Mouse (Mus musculus) small intestine, adult 2 months (tissue): ENCODE data around the gene Mlc1. TPM values are rescaled to one million over a fixed set of nuclear protein-coding genes. Genes with fewer than 3 reads are reported as not detected.

Experiments
- H3K27ac ChIP-seq: fragments of 200-500 bp; 2 replicates; pipeline ENCODE4 v1.5.1; 2012; ENCODE audit warnings: low read depth, low read length, control low read depth, inconsistent platforms; ENCODE audit not compliant: insufficient read depth
- H3K27me3 ChIP-seq: fragments of 200-500 bp; 2 replicates; pipeline ENCODE4 v1.6.1; 2012; ENCODE audit warnings: mild to moderate bottlenecking, moderate library complexity, low read length, inconsistent platforms; ENCODE audit not compliant: control insufficient read depth, insufficient read depth
- H3K36me3 ChIP-seq: fragments of 200-500 bp; 2 replicates; pipeline ENCODE4 v1.6.1; 2012; ENCODE audit warnings: mild to moderate bottlenecking, low read length, control low read depth, inconsistent platforms; ENCODE audit not compliant: control insufficient read depth, insufficient read depth
- H3K4me1 ChIP-seq: fragments of 200-500 bp; 2 replicates; pipeline ENCODE4 v1.6.1; 2012; ENCODE audit warnings: low read length, inconsistent platforms, mixed read lengths; ENCODE audit not compliant: control insufficient read depth, insufficient read depth, insufficient read length
- H3K4me3 ChIP-seq: fragments of 200-500 bp; 2 replicates; pipeline ENCODE4 v1.5.1; 2012; ENCODE audit warnings: low read depth, mild to moderate bottlenecking, control low read depth, inconsistent platforms, low read length, moderate library complexity
- CTCF ChIP-seq: fragments of 200-500 bp; IDR thresholded peaks from 2 replicates; pipeline ENCODE4 v1.5.1; 2012; ENCODE audit warnings: low read depth, mild to moderate bottlenecking, control low read depth, inconsistent platforms, low read length, moderate library complexity, mixed read lengths; ENCODE audit not compliant: insufficient replicate concordance, insufficient read length; ENCODE audit errors: extremely low read depth
- POLR2A ChIP-seq: fragments of 200-500 bp; IDR thresholded peaks from 2 replicates; pipeline ENCODE4 v1.6.1; 2012; ENCODE audit warnings: low read depth, mild to moderate bottlenecking, control low read depth, inconsistent platforms, low read length, moderate library complexity
- WGBS: fragments of 180-500 bp; shearing (Covaris S2); methylation state at CpG from one replicate; pipeline ENCODE4 v1.1.7; 2018; 5-methylcytosine and 5-hydroxymethylcytosine counted together
- polyA plus RNA-seq: library from polyadenylated mRNA; depleted of rRNA; stranded (reverse); fragments of >200 nt; gene quantifications from 2 replicates; pipeline ENCODE4 v1.2.3, GENCODE M21; 2012; rRNA removed

Mlc1 gene
- polyA plus RNA-seq: 0.05 and 0.08 TPM in 2 replicates

GRCm38 (mm10) chr15:88978281-88979137, at the start of gene Mlc1:
TSS of gene Mlc1 (minus strand) at chr15:88979007.
- Histone ChIP-seq H3K4me3 (no peak within 1 kb of the TSS), H3K27ac (no peak within 1 kb of the TSS), H3K4me1 (no peaks in the 10 kb centered on the region), H3K36me3 (no peaks in the 10 kb centered on the region), H3K27me3 (no peaks in the 10 kb centered on the region)
- WGBS: 80% methylated on average over 10 of the region's 10 CpGs
- TF ChIP-seq CTCF (no peak), POLR2A (no peak)

- Histone ChIP-seq H3K27ac (no peak overlapping the region), H3K36me3 (no peaks in the 10 kb centered on the region), H3K4me1 (no peaks in the 10 kb centered on the region), H3K4me3 (no peak overlapping the region), H3K27me3 (no peaks in the 10 kb centered on the region)
- TF ChIP-seq POLR2A: no peak
- no peak for TF ChIP-seq CTCF
- WGBS: 73% methylated on average over 7 of the region's 7 CpGs
Measured at GRCm38 (mm10) chr15:89020492-89020891, 41.7 kb upstream of the Mlc1 start.

GRCm38 (mm10) chr15:89020085-89020484, 41.3 kb upstream of the Mlc1 start:
- H3K4me1 ChIP-seq: no peaks in the 10 kb centered on the region
- TF ChIP-seq POLR2A: no peak
- TF ChIP-seq CTCF: no peak
- no peaks in the 10 kb centered on the region for H3K36me3 ChIP-seq
- H3K27me3 ChIP-seq: no peaks in the 10 kb centered on the region
- H3K4me3 ChIP-seq: no peak overlapping the region
- WGBS: 54% methylated on average over 7 of the region's 7 CpGs
- no peak overlapping the region for H3K27ac ChIP-seq

GRCm38 (mm10) chr15:89016722-89017121, 37.9 kb upstream of the Mlc1 start:
- TF ChIP-seq POLR2A (no peak), CTCF (no peak)
- WGBS: 84% methylated on average over 3 of the region's 3 CpGs

GRCm38 (mm10) chr15:89007781-89008180, 29.0 kb upstream of the Mlc1 start:
- Histone ChIP-seq H3K27ac (no peak overlapping the region), H3K4me3 (no peak overlapping the region), H3K4me1 (no peaks in the 10 kb centered on the region), H3K27me3 (no peaks in the 10 kb centered on the region; the same call in 1 of the 2 replicates), H3K36me3 (no peaks in the 10 kb centered on the region)
- 74% methylated on average over 5 of the region's 5 CpGs for WGBS
- TF ChIP-seq POLR2A (no peak), CTCF (no peak)

More at GRCm38 (mm10) chr15:89016722-89017121, 37.9 kb upstream of the Mlc1 start:
- no peaks in the 10 kb centered on the region for H3K27me3 ChIP-seq
- H3K4me3 ChIP-seq: no peak overlapping the region
- H3K36me3 ChIP-seq: no peaks in the 10 kb centered on the region
- no peaks in the 10 kb centered on the region for H3K4me1 ChIP-seq
- H3K27ac ChIP-seq: no peak overlapping the region

GRCm38 (mm10) chr15:89007002-89007401, 28.2 kb upstream of the Mlc1 start:
- no peak overlapping the region for H3K27ac ChIP-seq
- WGBS: 86% methylated on average over 7 of the region's 7 CpGs
- H3K4me1 ChIP-seq: no peaks in the 10 kb centered on the region
- H3K36me3 ChIP-seq: no peaks in the 10 kb centered on the region
- TF ChIP-seq CTCF: no peak
- no peak for TF ChIP-seq POLR2A
- no peaks in the 10 kb centered on the region; the same call in 1 of the 2 replicates for H3K27me3 ChIP-seq
- no peak overlapping the region for H3K4me3 ChIP-seq

GRCm38 (mm10) chr15:89001245-89001644, 22.4 kb upstream of the Mlc1 start:
- H3K27ac ChIP-seq: no peak overlapping the region
- H3K4me3 ChIP-seq: no peak overlapping the region
- TF ChIP-seq POLR2A: no peak
- H3K36me3 ChIP-seq: no peaks in the 10 kb centered on the region
- no peaks in the 10 kb centered on the region; the same call in 1 of the 2 replicates for H3K27me3 ChIP-seq
- WGBS: 60% methylated on average over 3 of the region's 3 CpGs
- no peaks in the 10 kb centered on the region for H3K4me1 ChIP-seq
